Comparison of ENCODE assay signal across 8 mouse cellular contexts in the genomic region with DNA sequence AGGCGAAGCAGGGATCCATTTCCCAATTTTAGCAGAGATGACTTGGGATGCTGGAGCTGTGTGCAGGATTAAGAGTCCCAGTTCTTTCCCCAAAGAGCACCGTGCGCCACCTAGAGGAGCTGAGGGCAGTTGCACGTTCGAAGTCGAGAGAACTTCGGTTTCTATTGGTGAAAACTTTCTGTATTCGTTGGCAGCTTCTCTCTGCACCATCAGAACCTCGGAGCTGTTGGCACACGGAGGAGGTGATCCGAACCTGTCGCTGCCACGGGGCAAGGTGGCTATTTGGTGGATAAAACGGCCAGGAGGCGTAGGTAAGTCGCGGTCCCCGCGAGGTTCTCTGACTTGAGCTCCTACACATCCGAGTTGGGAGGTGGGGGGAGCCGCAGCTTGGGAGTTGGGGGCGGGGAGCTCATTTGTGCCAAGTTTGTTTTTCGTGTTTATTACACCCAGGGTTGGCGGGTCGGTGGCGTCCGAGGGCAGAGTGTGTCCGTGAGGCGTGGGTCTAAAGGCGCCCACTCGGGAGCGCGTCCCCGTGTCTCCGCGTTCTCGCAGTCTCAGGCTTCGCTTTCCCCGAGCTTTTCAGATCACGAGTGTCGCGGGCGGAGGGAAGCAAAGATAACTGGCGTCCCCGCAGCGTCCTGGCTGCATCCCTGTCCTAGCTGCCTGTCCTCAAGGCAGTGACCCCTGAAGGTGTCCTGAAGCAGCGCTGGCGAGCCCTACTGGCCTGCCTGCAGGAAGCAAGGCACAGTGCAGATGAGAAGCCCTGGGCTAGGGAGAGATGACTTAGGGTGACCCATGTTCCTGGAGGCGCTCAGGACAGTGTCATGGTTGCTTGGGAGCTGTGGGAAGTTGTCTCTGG. TPM values are rescaled to one million over a fixed set of nuclear protein-coding genes. Genes with fewer than 3 reads are reported as not detected.
DNase-seq lines count a peak whose midpoint lies in the region; ATAC-seq and TF ChIP-seq lines count a peak whose summit lies in the region.

A gene (plus strand): TSS at position 172 of the 859 bp plus-strand sequence.

- peak within 1 kb of the TSS; percentile 41 for H3K4me3 ChIP-seq in cortical plate, adult 2 months (ENCODE audit: insufficient read depth, low read length)

- ATAC-seq in megakaryocyte-erythroid progenitor cell, adult 5-6 weeks (replicated peaks; ENCODE audit: low FRiP score, low TSS enrichment, poor library complexity, severe bottlenecking): peak; percentile 83

- no peak within 1 kb of the TSS for H3K27ac ChIP-seq in cortical plate, adult 2 months (ENCODE audit: insufficient read depth, low read length)

- H3K4me1 ChIP-seq in cortical plate, adult 2 months (ENCODE audit: control insufficient read depth, insufficient read depth, low read length): no peaks in the 10 kb centered on the region

- peak; percentile 83 to 94 for DNase-seq in adrenal gland, adult (ENCODE audit: inconsistent age in 2 of 2, low spot score in 1 of 2)
- DNase-seq in gastrocnemius, postnatal 10 days: peak; percentile 74
- peak; percentile 91 for DNase-seq in induced T-regulatory cell, adult 2 months (ENCODE audit: low read depth)
- DNase-seq in left cerebral cortex, postnatal 14 days (ENCODE audit: low spot score in 2 of 2): peak; percentile 78 to 81
- peak; percentile 77 for DNase-seq in right cerebral cortex, postnatal 25 days
- DNase-seq in urinary bladder, postnatal 36 days (ENCODE audit: low spot score in 2 of 2): peak; percentile 67 to 72

- intact Hi-C loops in left cerebral cortex, postnatal 14 days (cut with DNase I): no loop called here

- TF ChIP-seq CTCF in cortical plate, adult 2 months (IDR thresholded peaks at IDR 0.05; ENCODE audit: extremely low read depth, insufficient read depth, low read length): peak; percentile 84

- TF ChIP-seq POLR2A in cortical plate, adult 2 months (IDR thresholded peaks at IDR 0.05; ENCODE audit: extremely low read depth, insufficient read depth, low read length): 0 out of 2 replicates have a peak, but pooled peaks have one; percentile 15

RNA-seq across cellular contexts. Expression of the gene that starts here (rescaled TPM):
- polyA plus RNA-seq in cortical plate, adult 2 months (2012; rRNA removed): 1.6 and 1.9 TPM in 2 replicates
- total RNA-seq in gastrocnemius, postnatal 10 days (2021): under 1 TPM; 0.23 to 0.61 TPM
- total RNA-seq in left cerebral cortex, postnatal 14 days (2021): 1 to 10 TPM; 1.3 to 1.5 TPM
- 0.11 and 0.22 TPM in 2 replicates for total RNA-seq in megakaryocyte-erythroid progenitor cell, adult 5-6 weeks (2014; fragmentation: Nextera tagmentation)
- total RNA-seq in megakaryocyte-erythroid progenitor cell, adult 5-6 weeks (2017): 0.34 TPM in 1 of 2 replicates, not detected in the other

Comparison
In these comparisons a context has a peak if more than half of its experiments do, and no peak if none do; other contexts are left out.
1. Peak in DNase-seq in gastrocnemius, postnatal 10 days; RNA of the gene not detected or under 1 TPM.
2. Peak in ATAC-seq in megakaryocyte-erythroid progenitor cell, adult 5-6 weeks; RNA of the gene not detected or under 1 TPM.